Mouse (Mus musculus) MEL (cell line): Measurements from ENCODE around the gene Tacc3.

Experiments
- CTCF ChIP-seq, 3 experiments: IDR thresholded peaks in 2 of 3; conservative IDR thresholded peaks in 1 of 3; 2 replicates each; pipeline ENCODE4 v1.5.1; 2011 to 2012; ENCODE audit warnings: low read length in 3 of 3, low read depth in 2 of 3, mild to moderate bottlenecking in 2 of 3, improper control_type of control experiment in 1 of 3, inconsistent platforms in 1 of 3, mixed read lengths in 1 of 3, moderate library complexity in 1 of 3; ENCODE audit not compliant: control insufficient read depth in 1 of 3, insufficient read depth in 1 of 3, poor library complexity in 1 of 3, severe bottlenecking in 1 of 3
- GATA1 ChIP-seq: IDR thresholded peaks from 2 replicates; pipeline ENCODE4 v1.6.1; 2011; ENCODE audit warnings: low read depth, low read length, improper control_type of control experiment
- KAT2A ChIP-seq: conservative IDR thresholded peaks from 2 replicates; pipeline ENCODE4 v1.6.1; 2012; ENCODE audit warnings: low read depth, low read length, improper control_type of control experiment, inconsistent platforms
- TCF12 ChIP-seq: IDR thresholded peaks from 2 replicates; pipeline ENCODE4 v1.6.1; 2014; ENCODE audit warnings: low read depth, mild to moderate bottlenecking, inconsistent platforms, low read length, improper control_type of control experiment, moderate library complexity
- ZNF384 ChIP-seq: IDR thresholded peaks from 2 replicates; pipeline ENCODE4 v1.6.1; 2012; ENCODE audit warnings: low read depth, mild to moderate bottlenecking, inconsistent platforms, low read length, improper control_type of control experiment

- no peak for TF ChIP-seq TCF12
- no peak for TF ChIP-seq KAT2A
- no peak for TF ChIP-seq GATA1
- TF ChIP-seq CTCF (IDR thresholded peaks at IDR 0.05 in 2 of 3, conservative IDR thresholded peaks at IDR 0.05 in 1 of 3; ENCODE audit: control insufficient read depth in 1 of 3, insufficient read depth in 1 of 3, low read depth in 2 of 3, low read length in 3 of 3, poor library complexity in 1 of 3, severe bottlenecking in 1 of 3): no peak
- TF ChIP-seq ZNF384: no peak
Observed at GRCm38 (mm10) chr5:33709037-33709436, 51.1 kb downstream of the Tacc3 start.
